Mouse (Mus musculus) midbrain, embryonic 15.5 days (tissue): ENCODE results near the gene Pecam1. TPM values are rescaled to one million over a fixed set of nuclear protein-coding genes. Genes with fewer than 3 reads are reported as not detected.
"Not testable (repeated sequence)": the region's sequence is repeated elsewhere in the genome, so short reads cannot be mapped to it uniquely, and the experiment has no call there.

ENCODE experiments used
- ATAC-seq: fragments of 200-750 bp; cut with Nextera tagmentation; replicated peaks from 2 replicates; pipeline ENCODE4 v1.8.0; 2017; ENCODE audit warnings: moderate TSS enrichment
- H3K27ac ChIP-seq: fragments of 300-500 bp; sonication (generic); 2 replicates; pipeline ENCODE4 v1.5.1; 2015; ENCODE audit warnings: mild to moderate bottlenecking, inconsistent platforms
- H3K27me3 ChIP-seq: fragments of 300-500 bp; sonication (generic); replicated peaks from 2 replicates; pipeline ENCODE4 v1.6.1; 2015; ENCODE audit warnings: inconsistent platforms
- H3K36me3 ChIP-seq: fragments of 300-500 bp; sonication (generic); replicated peaks from 2 replicates; pipeline ENCODE4 v1.6.1; 2015; ENCODE audit warnings: inconsistent platforms
- H3K4me1 ChIP-seq: fragments of 300-500 bp; sonication (generic); 2 replicates; pipeline ENCODE4 v1.6.1; 2015; ENCODE audit warnings: inconsistent platforms
- H3K4me2 ChIP-seq: fragments of 300-500 bp; sonication (generic); 2 replicates; pipeline ENCODE4 v1.6.1; 2015; ENCODE audit warnings: inconsistent platforms, mild to moderate bottlenecking, moderate library complexity
- H3K4me3 ChIP-seq: fragments of 300-500 bp; sonication (generic); 2 replicates; pipeline ENCODE4 v1.5.1; 2015; ENCODE audit warnings: mild to moderate bottlenecking, inconsistent platforms
- H3K9ac ChIP-seq: fragments of 300-500 bp; sonication (generic); 2 replicates; pipeline ENCODE4 v1.6.1; 2015; ENCODE audit warnings: mild to moderate bottlenecking, inconsistent platforms
- H3K9me3 ChIP-seq: fragments of 300-500 bp; sonication (generic); 2 replicates; pipeline ENCODE4 v1.6.1; 2016; ENCODE audit warnings: inconsistent platforms
- WGBS: fragments of 180-500 bp; shearing (Covaris S2); methylation state at CpG from one replicate; pipeline ENCODE4 v1.1.7; 2015; ENCODE audit warnings: mixed read lengths; 5-methylcytosine and 5-hydroxymethylcytosine counted together
- polyA plus RNA-seq: library from polyadenylated mRNA; unstranded; fragments of >200 nt; fragmentation: Nextera tagmentation; extraction: Ambion mirVana; gene quantifications from 2 replicates; pipeline ENCODE4 v1.2.1, GENCODE M21; 2015

The Pecam1 gene
- polyA plus RNA-seq, 1 experiment from 2014 or later = 15.1 TPM

GRCm38 (mm10) chr11:106666470-106667107 lies 83.8 kb downstream of the Pecam1 start:
- Histone ChIP-seq H3K27ac (no peak overlapping the region), H3K4me1 (peaks cover 5% of the 10 kb centered on the region), H3K9ac (no peak overlapping the region), H3K9me3 (no peaks in the 10 kb centered on the region), H3K27me3 (no peaks in the 10 kb centered on the region), H3K36me3 (no peaks in the 10 kb centered on the region), H3K4me2 (no peak overlapping the region), H3K4me3 (no peak overlapping the region)
- ATAC-seq = no peak
- WGBS = 87% methylated on average over 14 of the region's 14 CpGs

- H3K4me2 ChIP-seq = no peak overlapping the region
- WGBS = 90% methylated on average over 2 of the region's 2 CpGs
Observed at GRCm38 (mm10) chr11:106665841-106666240, 84.6 kb downstream of the Pecam1 start.

GRCm38 (mm10) chr11:106665328-106665727 lies 85.1 kb downstream of the Pecam1 start:
- peaks cover 8% of the 10 kb centered on the region for H3K4me1 ChIP-seq
- H3K4me3 ChIP-seq = no peak overlapping the region
- no peaks in the 10 kb centered on the region for H3K9me3 ChIP-seq
- H3K9ac ChIP-seq = no peak overlapping the region
- no peak overlapping the region for H3K4me2 ChIP-seq
- WGBS = 86% methylated on average over 4 of the region's 4 CpGs
- no peak overlapping the region for H3K27ac ChIP-seq
- H3K27me3 ChIP-seq = no peaks in the 10 kb centered on the region
- no peaks in the 10 kb centered on the region for H3K36me3 ChIP-seq
- no peak for ATAC-seq

More at GRCm38 (mm10) chr11:106665841-106666240, 84.6 kb downstream of the Pecam1 start:
- peaks cover 5% of the 10 kb centered on the region for H3K4me1 ChIP-seq
- no peak overlapping the region for H3K9ac ChIP-seq
- H3K36me3 ChIP-seq = no peaks in the 10 kb centered on the region
- no peaks in the 10 kb centered on the region for H3K27me3 ChIP-seq
- no peak for ATAC-seq
- no peak overlapping the region for H3K27ac ChIP-seq
- no peak overlapping the region for H3K4me3 ChIP-seq
- H3K9me3 ChIP-seq = no peaks in the 10 kb centered on the region

GRCm38 (mm10) chr11:106664691-106665090 lies 85.7 kb downstream of the Pecam1 start:
- ATAC-seq = no peak
- 66% methylated on average over 8 of the region's 8 CpGs for WGBS
- H3K4me3 ChIP-seq = no peak overlapping the region

GRCm38 (mm10) chr11:106663838-106664237 lies 86.6 kb downstream of the Pecam1 start:
- 0 out of 2 replicates have a peak, but pooled peaks cover 7% of the 10 kb centered on the region for H3K4me1 ChIP-seq
- H3K9ac ChIP-seq = no peak overlapping the region
- 71% methylated on average over 6 of the region's 6 CpGs for WGBS
- ATAC-seq = no peak
- H3K4me2 ChIP-seq = no peak overlapping the region
- no peaks in the 10 kb centered on the region for H3K27me3 ChIP-seq
- H3K36me3 ChIP-seq = no peaks in the 10 kb centered on the region
- H3K4me3 ChIP-seq = no peak overlapping the region
- H3K27ac ChIP-seq = no peak overlapping the region
- H3K9me3 ChIP-seq = no peaks in the 10 kb centered on the region

More at GRCm38 (mm10) chr11:106664691-106665090, 85.7 kb downstream of the Pecam1 start:
- no peaks in the 10 kb centered on the region for H3K27me3 ChIP-seq
- peaks cover 7% of the 10 kb centered on the region for H3K4me1 ChIP-seq
- no peak overlapping the region for H3K27ac ChIP-seq
- H3K9me3 ChIP-seq = no peaks in the 10 kb centered on the region
- no peaks in the 10 kb centered on the region for H3K36me3 ChIP-seq
- H3K9ac ChIP-seq = no peak overlapping the region
- H3K4me2 ChIP-seq = no peak overlapping the region

GRCm38 (mm10) chr11:106662634-106663407 lies 87.6 kb downstream of the Pecam1 start:
- H3K9me3 ChIP-seq = no peaks in the 10 kb centered on the region

GRCm38 (mm10) chr11:106660453-106661081 lies 89.9 kb downstream of the Pecam1 start:
- H3K4me2 ChIP-seq = no peak overlapping the region
- H3K4me1 ChIP-seq = peaks cover 18% of the 10 kb centered on the region; the same call in 1 of the 2 replicates
- no peak overlapping the region for H3K9ac ChIP-seq
- WGBS = 58% methylated on average over 13 of the region's 13 CpGs
- ATAC-seq = no peak
- H3K36me3 ChIP-seq = no peaks in the 10 kb centered on the region
- H3K9me3 ChIP-seq = no peaks in the 10 kb centered on the region
- H3K27me3 ChIP-seq = no peaks in the 10 kb centered on the region
- no peak overlapping the region for H3K4me3 ChIP-seq
- no peak overlapping the region for H3K27ac ChIP-seq

More at GRCm38 (mm10) chr11:106662634-106663407, 87.6 kb downstream of the Pecam1 start:
- no peak overlapping the region for H3K27ac ChIP-seq
- H3K9ac ChIP-seq = no peak overlapping the region
- H3K4me2 ChIP-seq = no peak overlapping the region
- H3K4me3 ChIP-seq = no peak overlapping the region
- no peaks in the 10 kb centered on the region for H3K36me3 ChIP-seq
- WGBS = 90% methylated on average over 10 of the region's 11 CpGs
- no peak for ATAC-seq
- no peaks in the 10 kb centered on the region for H3K27me3 ChIP-seq
- peaks cover 17% of the 10 kb centered on the region; the same call in 1 of the 2 replicates for H3K4me1 ChIP-seq

- peaks cover 18% of the 10 kb centered on the region; the same call in 1 of the 2 replicates for H3K4me1 ChIP-seq
- H3K9ac ChIP-seq = no peak overlapping the region
- no peak overlapping the region for H3K4me2 ChIP-seq
- H3K9me3 ChIP-seq = no peaks in the 10 kb centered on the region
- no peak for ATAC-seq
- H3K4me3 ChIP-seq = no peak overlapping the region
- H3K36me3 ChIP-seq = no peaks in the 10 kb centered on the region
- no peak overlapping the region for H3K27ac ChIP-seq
- no peaks in the 10 kb centered on the region for H3K27me3 ChIP-seq
- WGBS = 52% methylated on average over 15 of the region's 15 CpGs
Observed at GRCm38 (mm10) chr11:106659598-106660295, 90.7 kb downstream of the Pecam1 start.

- 22% methylated on average over 14 of the region's 14 CpGs for WGBS
- H3K27ac ChIP-seq = peak overlapping the region; percentile 74
- H3K4me3 ChIP-seq = no peak overlapping the region
- H3K9ac ChIP-seq = no peak overlapping the region
- no peaks in the 10 kb centered on the region for H3K36me3 ChIP-seq
- no peaks in the 10 kb centered on the region for H3K9me3 ChIP-seq
- H3K4me2 ChIP-seq = no peak overlapping the region; the same call in 1 of the 2 replicates
- no peaks in the 10 kb centered on the region for H3K27me3 ChIP-seq
- ATAC-seq = peak; percentile 60; the same call in 1 of the 2 replicates
- H3K4me1 ChIP-seq = peaks cover 18% of the 10 kb centered on the region; the same call in 1 of the 2 replicates
Observed at GRCm38 (mm10) chr11:106658051-106658880, 92.2 kb downstream of the Pecam1 start.

GRCm38 (mm10) chr11:106656896-106657498 lies 93.4 kb downstream of the Pecam1 start:
- H3K9me3 ChIP-seq, H3K9ac ChIP-seq, H3K27ac ChIP-seq, H3K4me3 ChIP-seq, H3K36me3 ChIP-seq, ATAC-seq, H3K4me2 ChIP-seq, H3K27me3 ChIP-seq: not testable (repeated sequence)
- 90% methylated on average over 5 of the region's 5 CpGs for WGBS
- peaks cover 18% of the 10 kb centered on the region; the same call in 1 of the 2 replicates for H3K4me1 ChIP-seq

- 25% methylated on average over 13 of the region's 13 CpGs for WGBS
- Histone ChIP-seq H3K9ac (no peak overlapping the region), H3K36me3 (no peaks in the 10 kb centered on the region), H3K27me3 (no peaks in the 10 kb centered on the region), H3K27ac (no peak overlapping the region), H3K4me2 (no peak overlapping the region), H3K4me1 (no peaks in the 10 kb centered on the region), H3K4me3 (no peak overlapping the region), H3K9me3 (no peaks in the 10 kb centered on the region)
- no peak for ATAC-seq
Observed at GRCm38 (mm10) chr11:106648347-106648746, 102.1 kb downstream of the Pecam1 start.
